Mouse (Mus musculus) forebrain, embryonic 14.5 days (tissue): ENCODE results near the gene Hebp1. TPM values are rescaled to one million over a fixed set of nuclear protein-coding genes. Genes with fewer than 3 reads are reported as not detected.

Experiments
- ATAC-seq: fragments of 200-750 bp; cut with Nextera tagmentation; 2 replicates; pipeline ENCODE4 v1.8.0; 2017; ENCODE audit warnings: mild to moderate bottlenecking, moderate library complexity
- DNase-seq: peaks from one replicate; pipeline ENCODE4 v3.0.0-alpha.2; 2015; ENCODE audit warnings: low spot score
- H3K27ac ChIP-seq: fragments of 300-500 bp; sonication (generic); 2 replicates; pipeline ENCODE4 v1.5.1; 2014; ENCODE audit warnings: low read depth, mild to moderate bottlenecking, control low read depth, low read length, moderate library complexity
- H3K27me3 ChIP-seq: fragments of 300-500 bp; sonication (generic); replicated peaks from 2 replicates; pipeline ENCODE4 v1.6.1; 2014; ENCODE audit warnings: low read length, control low read depth, mixed read lengths; ENCODE audit not compliant: control insufficient read depth, insufficient read depth
- H3K36me3 ChIP-seq: fragments of 300-500 bp; sonication (generic); 2 replicates; pipeline ENCODE4 v1.6.1; 2014; ENCODE audit warnings: low read length, control low read depth; ENCODE audit not compliant: control insufficient read depth, insufficient read depth
- H3K4me1 ChIP-seq: fragments of 300-500 bp; sonication (generic); 2 replicates; pipeline ENCODE4 v1.6.1; 2014; ENCODE audit warnings: antibody characterized with exemption, low read length, control low read depth; ENCODE audit not compliant: control insufficient read depth, insufficient read depth
- H3K4me2 ChIP-seq: fragments of 300-500 bp; sonication (generic); 2 replicates; pipeline ENCODE4 v1.6.1; 2014; ENCODE audit warnings: mild to moderate bottlenecking, control low read depth, low read length
- H3K4me3 ChIP-seq: fragments of 300-500 bp; sonication (generic); 2 replicates; pipeline ENCODE4 v1.5.1; 2014; ENCODE audit warnings: low read depth, low read length, control low read depth
- H3K9ac ChIP-seq: fragments of 300-500 bp; sonication (generic); 2 replicates; pipeline ENCODE4 v1.6.1; 2014; ENCODE audit warnings: mild to moderate bottlenecking, low read length, control low read depth, moderate library complexity
- H3K9me3 ChIP-seq: fragments of 300-500 bp; sonication (generic); replicated peaks from 2 replicates; pipeline ENCODE4 v1.6.1; 2016; ENCODE audit warnings: low read length, control low read depth, mixed read lengths; ENCODE audit not compliant: control insufficient read depth
- WGBS: fragments of 180-500 bp; shearing (Covaris S2); extraction: QIAGEN DNeasy Blood & Tissue Kit; methylation state at CpG from one replicate; pipeline ENCODE4 v1.1.7; 2014; 5-methylcytosine and 5-hydroxymethylcytosine counted together
- polyA plus RNA-seq: library from polyadenylated mRNA; unstranded; fragments of >200 nt; fragmentation: Nextera tagmentation; extraction: Ambion mirVana; gene quantifications from 2 replicates; pipeline ENCODE4 v1.2.1, GENCODE M21; 2014

Gene Hebp1
- polyA plus RNA-seq, 1 experiment from 2014 or later: 4.6 TPM

- Histone ChIP-seq H3K9me3 (no peaks in the 10 kb centered on the region), H3K4me1 (no peaks in the 10 kb centered on the region), H3K4me2 (no peak overlapping the region), H3K4me3 (no peak overlapping the region), H3K36me3 (peaks cover 47% of the 10 kb centered on the region), H3K27me3 (no peaks in the 10 kb centered on the region), H3K9ac (no peak overlapping the region), H3K27ac (no peak overlapping the region)
- DNase-seq: no peak
- WGBS: 36% methylated on average over 10 of the region's 10 CpGs
- ATAC-seq: no peak
Observed at GRCm38 (mm10) chr6:135228465-135228941, 30.7 kb upstream of the Hebp1 start.

- no peaks in the 10 kb centered on the region for H3K9me3 ChIP-seq
- 79% methylated on average over 6 of the region's 6 CpGs for WGBS
Observed at GRCm38 (mm10) chr6:135223786-135224416, 26.1 kb upstream of the Hebp1 start.

GRCm38 (mm10) chr6:135219916-135220315, 22.1 kb upstream of the Hebp1 start:
- WGBS: 87% methylated on average over 5 of the region's 5 CpGs

More at GRCm38 (mm10) chr6:135223786-135224416, 26.1 kb upstream of the Hebp1 start:
- peaks cover 24% of the 10 kb centered on the region for H3K36me3 ChIP-seq
- peak; percentile 73 for DNase-seq
- no peak overlapping the region for H3K9ac ChIP-seq
- no peaks in the 10 kb centered on the region for H3K27me3 ChIP-seq
- H3K4me1 ChIP-seq: no peaks in the 10 kb centered on the region
- peak overlapping the region; percentile 39; the same call in 1 of the 2 replicates for H3K27ac ChIP-seq
- ATAC-seq: peak; percentile 83
- no peak overlapping the region for H3K4me2 ChIP-seq
- no peak overlapping the region for H3K4me3 ChIP-seq

GRCm38 (mm10) chr6:135218330-135218729, 20.5 kb upstream of the Hebp1 start:
- H3K4me3 ChIP-seq: no peak overlapping the region
- ATAC-seq (no peak), DNase-seq (no peak)
- no peak overlapping the region for H3K9ac ChIP-seq
- H3K36me3 ChIP-seq: peaks cover 17% of the 10 kb centered on the region; the same call in 1 of the 2 replicates
- H3K4me1 ChIP-seq: no peaks in the 10 kb centered on the region
- H3K4me2 ChIP-seq: no peak overlapping the region
- H3K27ac ChIP-seq: no peak overlapping the region
- H3K27me3 ChIP-seq: no peaks in the 10 kb centered on the region
- H3K9me3 ChIP-seq: no peaks in the 10 kb centered on the region
- WGBS: 90% methylated on average over 8 of the region's 8 CpGs

More at GRCm38 (mm10) chr6:135219916-135220315, 22.1 kb upstream of the Hebp1 start:
- H3K4me3 ChIP-seq: no peak overlapping the region
- H3K4me2 ChIP-seq: no peak overlapping the region
- no peak overlapping the region for H3K9ac ChIP-seq
- no peaks in the 10 kb centered on the region for H3K27me3 ChIP-seq
- peaks cover 13% of the 10 kb centered on the region; the same call in 1 of the 2 replicates for H3K36me3 ChIP-seq
- H3K27ac ChIP-seq: no peak overlapping the region
- no peaks in the 10 kb centered on the region for H3K9me3 ChIP-seq
- no peaks in the 10 kb centered on the region for H3K4me1 ChIP-seq
- DNase-seq (no peak), ATAC-seq (no peak)

GRCm38 (mm10) chr6:135212666-135213065, 14.8 kb upstream of the Hebp1 start:
- H3K27ac ChIP-seq: no peak overlapping the region
- H3K4me3 ChIP-seq: no peak overlapping the region
- H3K36me3 ChIP-seq: peaks cover 20% of the 10 kb centered on the region; the same call in 1 of the 2 replicates
- H3K4me2 ChIP-seq: no peak overlapping the region
- ATAC-seq (no peak), DNase-seq (no peak)
- no peaks in the 10 kb centered on the region for H3K9me3 ChIP-seq
- no peaks in the 10 kb centered on the region for H3K4me1 ChIP-seq
- WGBS: 54% methylated on average over 2 of the region's 2 CpGs
- no peak overlapping the region for H3K9ac ChIP-seq
- H3K27me3 ChIP-seq: no peaks in the 10 kb centered on the region

GRCm38 (mm10) chr6:135211169-135211568, 13.3 kb upstream of the Hebp1 start:
- no peaks in the 10 kb centered on the region for H3K4me1 ChIP-seq
- no peak overlapping the region for H3K27ac ChIP-seq
- DNase-seq (no peak), ATAC-seq (no peak)
- no peak overlapping the region for H3K4me3 ChIP-seq
- H3K27me3 ChIP-seq: no peaks in the 10 kb centered on the region
- WGBS: 85% methylated on average over 7 of the region's 7 CpGs
- no peak overlapping the region for H3K9ac ChIP-seq
- H3K9me3 ChIP-seq: no peaks in the 10 kb centered on the region
- 0 out of 2 replicates have a peak, but pooled peaks cover 14% of the 10 kb centered on the region for H3K36me3 ChIP-seq
- no peak overlapping the region for H3K4me2 ChIP-seq

GRCm38 (mm10) chr6:135206909-135207308, 9.1 kb upstream of the Hebp1 start:
- Histone ChIP-seq H3K27ac (no peak overlapping the region), H3K9ac (no peak overlapping the region), H3K27me3 (no peaks in the 10 kb centered on the region), H3K4me2 (no peak overlapping the region), H3K4me3 (no peak overlapping the region), H3K4me1 (no peaks in the 10 kb centered on the region), H3K36me3 (0 out of 2 replicates have a peak, but pooled peaks cover 10% of the 10 kb centered on the region), H3K9me3 (no peaks in the 10 kb centered on the region)
- 20% methylated on average over 8 of the region's 8 CpGs for WGBS
- ATAC-seq (peak; percentile 60; the same call in 1 of the 2 replicates), DNase-seq (peak; percentile 49)

GRCm38 (mm10) chr6:135205802-135206201, 8.0 kb upstream of the Hebp1 start:
- H3K4me3 ChIP-seq: no peak overlapping the region
- no peaks in the 10 kb centered on the region for H3K27me3 ChIP-seq
- no peak overlapping the region for H3K9ac ChIP-seq
- H3K4me2 ChIP-seq: no peak overlapping the region
- no peaks in the 10 kb centered on the region for H3K4me1 ChIP-seq
- no peak for ATAC-seq
- no peak for DNase-seq
- H3K9me3 ChIP-seq: no peaks in the 10 kb centered on the region
- no peak overlapping the region for H3K27ac ChIP-seq
- 0 out of 2 replicates have a peak, but pooled peaks cover 3% of the 10 kb centered on the region for H3K36me3 ChIP-seq
- 87% methylated on average over 4 of the region's 4 CpGs for WGBS

- WGBS: 73% methylated on average over 4 of the region's 4 CpGs
- H3K27me3 ChIP-seq: no peaks in the 10 kb centered on the region
Observed at GRCm38 (mm10) chr6:135204869-135205268, 7.0 kb upstream of the Hebp1 start.

More at GRCm38 (mm10) chr6:135204869-135205268, 7.0 kb upstream of the Hebp1 start:
- ATAC-seq: no peak
- no peaks in the 10 kb centered on the region for H3K9me3 ChIP-seq
- 0 out of 2 replicates have a peak, but pooled peaks cover 2% of the 10 kb centered on the region for H3K36me3 ChIP-seq
- no peak overlapping the region for H3K27ac ChIP-seq
- no peak for DNase-seq
- no peak overlapping the region for H3K4me3 ChIP-seq
- no peak overlapping the region for H3K9ac ChIP-seq
- no peak overlapping the region for H3K4me2 ChIP-seq
- peaks cover 2% of the 10 kb centered on the region for H3K4me1 ChIP-seq
